Mouse (Mus musculus): ENCODE measurements around the gene E130114P18Rik.
A peak's percentile ranks its signal among the peaks of the same experiment; 100 is the strongest.

The E130114P18Rik gene

DNA sequence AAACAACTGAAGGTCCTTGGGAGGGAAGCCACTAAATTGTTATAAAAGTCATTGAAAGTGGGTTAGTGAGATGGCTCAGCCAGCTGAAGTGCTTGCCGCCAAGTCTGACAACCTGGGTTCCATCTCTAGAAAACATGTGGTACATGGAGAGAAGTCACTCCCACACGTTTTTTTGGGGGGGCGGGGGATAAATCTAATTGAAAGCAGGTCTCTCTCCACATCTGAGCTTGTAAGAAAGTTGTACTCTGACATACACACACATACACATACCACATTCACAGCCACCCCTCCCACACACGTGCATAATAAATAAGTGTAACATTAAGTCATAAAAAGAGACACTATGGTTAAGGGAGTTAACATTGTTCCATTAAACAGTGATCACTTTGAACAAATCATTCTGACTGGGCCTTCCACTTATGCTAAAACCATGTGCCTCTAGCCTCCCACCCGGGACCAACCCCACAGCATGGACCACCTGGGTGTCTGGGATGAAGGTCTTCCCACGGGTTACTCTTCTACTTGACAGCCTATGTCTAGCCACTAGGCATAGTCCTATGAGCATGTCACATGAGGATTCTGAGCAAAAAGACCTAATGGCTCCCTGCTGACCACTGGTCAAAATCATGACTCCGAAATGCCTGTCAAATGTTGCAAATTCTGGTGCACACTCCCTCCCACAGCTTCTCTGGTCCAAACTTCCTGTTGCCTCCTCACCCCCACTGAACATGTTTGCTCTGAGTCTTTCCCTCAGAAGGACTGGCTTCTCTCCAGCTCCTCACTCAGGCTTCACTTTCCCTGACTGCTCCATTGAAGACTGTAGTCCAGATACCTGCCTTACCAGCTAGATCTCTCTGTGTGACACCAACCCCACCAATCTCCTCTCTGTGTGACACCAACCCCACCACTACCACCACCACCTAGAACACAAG is 80.9 kb downstream of the E130114P18Rik start:
- DNase-seq (ENCODE audit: extremely low spot score, low spot score): no peak

DNA sequence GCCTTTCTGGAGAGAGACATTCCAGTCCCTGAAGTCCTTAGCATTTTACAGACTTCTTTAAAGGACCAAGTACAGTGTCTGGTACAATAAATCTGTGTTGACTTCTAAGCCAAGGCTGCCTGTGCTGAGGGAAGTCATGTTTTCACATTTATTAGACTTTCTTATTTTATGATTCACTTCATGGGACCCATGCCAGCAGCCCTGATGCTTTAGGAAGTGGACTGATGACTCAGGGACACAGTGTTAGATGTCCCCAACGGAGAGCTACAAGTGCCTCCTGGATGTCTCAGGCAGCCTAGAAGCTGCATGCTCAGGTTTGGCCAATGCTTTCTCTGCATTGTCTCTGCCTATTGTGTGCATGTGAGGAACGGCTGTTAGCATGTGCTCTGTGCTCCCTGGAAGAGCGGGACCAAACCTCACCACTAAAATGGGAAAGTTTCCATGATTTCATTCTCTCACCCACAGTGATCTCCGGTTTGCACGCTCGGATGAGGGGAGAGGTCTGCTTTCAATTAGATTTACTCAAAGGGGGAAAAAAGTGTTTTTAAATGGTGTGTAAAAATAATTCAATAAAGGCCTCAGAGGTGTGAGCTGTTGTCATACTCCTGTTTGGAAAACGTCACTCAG is 82.4 kb downstream of the E130114P18Rik start:
- DNase-seq (ENCODE audit: extremely low spot score, low spot score): no peak

DNA sequence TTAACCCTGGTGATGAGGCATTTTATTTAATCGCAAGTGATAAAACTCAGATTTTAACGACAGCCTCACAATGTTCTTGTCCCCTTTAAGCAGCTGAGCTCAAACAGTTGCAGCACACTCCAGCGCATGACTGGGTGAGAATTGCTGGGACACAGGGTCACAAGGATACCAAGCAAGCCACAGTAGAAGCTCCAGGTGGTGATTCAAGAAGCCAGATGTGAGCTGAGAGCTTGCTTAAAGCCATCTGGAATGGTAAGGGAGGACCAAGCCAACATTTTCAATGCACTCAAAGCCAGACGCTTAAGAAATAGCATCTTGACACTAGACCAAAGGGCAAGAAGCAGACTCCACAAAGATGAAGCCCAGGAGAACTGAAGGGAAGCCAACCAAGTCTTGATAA is 83.9 kb downstream of the E130114P18Rik start:
- no peak for DNase-seq (ENCODE audit: extremely low spot score, low spot score)

DNA sequence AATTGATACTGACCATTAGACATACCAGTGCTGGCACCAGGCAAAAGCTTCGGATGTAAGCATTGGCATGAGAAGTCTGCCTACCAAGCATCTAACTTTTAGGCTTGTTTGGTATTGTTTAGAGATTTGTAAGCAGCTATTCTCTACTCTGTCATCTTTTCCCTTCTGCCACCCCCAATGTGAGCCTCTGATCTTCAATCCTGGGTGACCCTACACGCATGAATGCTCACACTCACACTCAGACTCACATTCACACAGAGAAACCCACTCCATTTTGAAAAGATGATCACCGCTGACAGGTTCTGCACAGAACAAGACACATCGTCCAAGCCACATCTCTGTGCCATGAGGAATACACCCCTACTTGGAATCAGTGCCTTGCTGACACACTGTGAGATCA is 84.8 kb downstream of the E130114P18Rik start:
- DNase-seq (ENCODE audit: extremely low spot score, low spot score): no peak

DNA sequence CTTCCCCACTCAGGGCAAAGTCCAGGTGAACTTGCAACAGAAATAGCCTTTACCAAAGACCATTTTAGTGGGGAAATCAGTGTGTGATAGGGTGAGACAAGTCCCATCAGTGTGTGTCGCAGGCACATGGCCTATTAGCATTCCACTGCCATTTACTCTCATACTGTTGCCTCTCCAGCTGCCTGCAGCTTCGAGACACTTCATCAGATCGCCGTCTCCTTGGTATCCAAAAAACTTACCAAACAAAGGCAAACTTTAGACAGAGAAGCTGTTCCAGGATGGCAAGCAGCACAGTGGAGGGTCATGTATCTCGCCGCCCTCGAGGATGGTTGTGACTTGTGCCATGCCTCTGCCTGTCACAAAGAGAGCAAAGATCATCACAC is 87.5 kb downstream of the E130114P18Rik start:
- no peak for DNase-seq (ENCODE audit: extremely low spot score, low spot score)

DNA sequence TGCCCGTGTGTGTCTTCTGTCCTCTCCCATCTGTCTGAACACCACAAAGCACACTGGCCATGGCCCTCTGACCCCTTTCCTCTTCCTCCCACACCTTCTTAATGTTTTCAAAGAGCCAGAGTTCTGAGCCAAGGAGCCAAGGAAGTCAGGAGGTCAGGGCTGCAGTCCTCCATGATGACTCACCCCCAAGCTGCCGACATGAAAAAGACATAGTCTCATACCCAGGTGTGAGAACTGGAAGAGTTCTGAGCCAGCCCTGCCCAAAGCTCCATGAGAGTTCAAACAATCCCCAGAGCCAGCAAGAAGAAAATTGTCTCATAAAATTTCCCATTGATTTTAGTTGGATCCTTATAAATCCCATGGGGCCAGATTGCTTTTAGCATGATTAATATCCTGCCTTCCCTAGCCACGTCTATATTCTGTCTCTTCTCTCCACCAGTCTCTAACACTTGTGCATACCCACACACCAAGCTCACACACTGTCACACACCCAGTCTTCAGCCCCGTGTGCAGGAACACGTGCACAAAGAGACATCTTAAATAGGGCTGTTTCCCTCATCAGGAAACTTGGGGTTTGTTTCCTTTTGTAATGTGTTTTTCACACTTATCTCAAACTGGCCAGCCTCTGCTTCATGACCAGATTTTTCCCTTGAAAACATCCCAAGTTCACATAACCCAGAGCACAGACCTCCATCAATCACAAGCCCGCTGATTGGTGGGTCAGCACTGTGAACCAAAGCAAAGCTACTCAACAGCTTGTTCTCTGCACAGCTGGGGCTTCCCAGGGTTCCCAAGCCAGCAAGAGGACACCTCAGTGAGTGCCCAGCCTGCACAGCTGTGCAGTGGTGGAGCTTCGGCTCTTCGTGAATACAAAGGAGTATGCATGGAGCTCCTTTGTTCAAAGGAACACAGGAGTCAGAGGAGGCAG is 88.2 kb downstream of the E130114P18Rik start:
- DNase-seq (ENCODE audit: extremely low spot score, low spot score): peak; percentile 45

DNA sequence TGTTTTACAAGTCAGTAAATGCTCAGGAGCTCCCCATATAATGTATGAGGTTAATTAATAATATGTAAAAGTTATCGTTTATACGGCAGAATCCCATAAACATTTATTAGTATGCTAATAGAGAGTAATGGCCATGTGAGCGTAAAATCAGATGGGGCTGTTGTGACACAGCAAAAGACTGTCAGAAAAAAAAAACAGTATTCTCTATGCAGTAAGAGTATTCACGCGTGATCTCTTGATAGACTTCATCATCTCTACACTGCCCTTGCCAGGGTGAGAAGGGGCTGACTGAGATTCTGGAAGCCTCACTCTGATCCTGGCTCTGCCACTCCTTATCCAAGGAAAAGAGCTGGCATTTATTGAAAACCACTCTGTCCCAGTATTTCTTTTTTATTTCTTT is 91.9 kb downstream of the E130114P18Rik start:
- DNase-seq (ENCODE audit: extremely low spot score, low spot score): no peak

DNA sequence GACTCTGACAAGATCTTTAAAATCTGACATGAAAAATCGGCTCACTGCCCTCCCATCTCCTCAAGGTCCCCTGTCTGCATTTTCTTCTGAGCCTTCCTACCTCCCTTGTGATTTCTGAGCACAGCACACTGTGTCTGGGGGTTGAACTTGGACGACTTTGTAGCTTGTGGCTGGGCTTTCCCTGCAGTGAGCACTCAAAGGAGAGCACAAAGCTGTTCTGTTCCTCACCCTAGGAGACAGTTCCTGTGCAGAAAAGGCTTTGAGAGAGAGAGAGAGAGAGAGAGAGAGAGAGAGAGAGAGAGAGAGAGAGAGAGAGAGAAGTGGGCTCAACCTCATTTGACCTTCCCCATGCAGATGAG is 101.3 kb downstream of the E130114P18Rik start:
- no peak for DNase-seq (ENCODE audit: extremely low spot score, low spot score)

DNA sequence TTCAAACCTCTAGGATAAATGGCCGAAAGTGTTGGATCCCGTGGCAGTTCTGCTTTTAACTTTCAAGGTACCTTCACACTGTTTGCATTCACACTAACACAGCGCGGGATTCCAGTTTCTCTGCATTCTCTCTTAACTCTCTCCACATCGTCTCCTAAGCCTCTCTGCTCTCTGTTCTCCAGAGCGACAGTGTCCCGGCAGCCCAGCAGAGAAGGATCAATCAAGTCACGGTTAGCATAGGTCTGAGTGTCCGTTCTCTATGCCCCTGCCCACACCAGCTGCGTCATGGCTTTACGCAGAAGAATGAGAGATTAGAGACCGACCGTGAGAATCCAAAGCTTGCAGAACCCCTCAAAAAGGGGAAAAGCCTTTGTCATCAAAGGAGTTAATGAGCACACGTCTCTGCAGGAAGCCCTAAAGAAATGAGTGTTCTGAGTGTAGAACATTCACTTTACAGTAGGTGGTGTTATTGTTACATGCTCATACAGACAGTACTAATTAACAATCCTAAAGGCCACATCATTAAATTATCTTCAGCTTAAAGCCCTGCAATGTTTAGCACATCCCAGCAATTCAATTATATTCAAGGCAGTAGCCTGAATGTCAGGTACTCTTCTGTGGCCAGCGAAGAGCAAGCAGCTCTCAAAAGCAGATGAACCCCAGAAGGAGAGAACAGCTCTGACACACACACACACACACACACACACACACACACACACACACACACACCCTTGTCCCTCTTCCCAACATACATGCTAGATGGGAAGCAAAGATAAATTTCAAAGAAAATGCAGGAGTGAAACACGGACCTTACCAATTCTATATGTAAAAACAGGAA is 101.9 kb downstream of the E130114P18Rik start:
- no peak for DNase-seq (ENCODE audit: extremely low spot score, low spot score)

DNA sequence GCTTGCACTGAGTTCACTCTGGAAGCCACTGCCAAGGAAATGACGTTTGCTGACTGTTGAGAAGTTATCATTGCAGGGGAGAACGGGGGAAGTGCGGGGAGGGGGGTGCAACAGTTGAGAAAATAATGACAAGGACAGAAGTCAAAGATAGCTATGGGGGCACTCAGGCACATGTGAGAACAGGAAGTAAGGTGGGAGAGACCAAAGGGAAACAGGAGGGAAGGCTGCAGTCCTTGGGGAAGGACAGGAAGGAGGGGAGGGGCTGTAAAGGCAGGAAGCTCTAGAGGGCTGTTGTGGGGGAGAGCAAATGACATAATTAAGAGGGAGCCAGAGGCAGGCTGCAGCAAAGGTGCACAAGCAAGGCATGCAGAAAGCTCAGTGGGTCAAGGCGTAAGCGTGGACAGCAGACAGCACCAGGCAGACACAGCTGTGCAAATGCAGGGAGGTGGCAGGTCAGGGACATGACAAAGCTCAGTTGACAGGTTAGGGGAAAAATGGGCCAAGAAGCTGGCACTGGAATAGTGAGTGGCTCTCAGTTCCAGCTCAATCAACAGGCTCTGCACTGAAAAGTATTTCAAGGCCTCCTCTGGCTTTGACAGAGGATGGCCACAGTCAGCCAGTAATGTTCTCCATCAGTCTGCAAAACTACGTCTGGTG is 103.9 kb downstream of the E130114P18Rik start:
- DNase-seq (ENCODE audit: extremely low spot score, low spot score): no peak

DNA sequence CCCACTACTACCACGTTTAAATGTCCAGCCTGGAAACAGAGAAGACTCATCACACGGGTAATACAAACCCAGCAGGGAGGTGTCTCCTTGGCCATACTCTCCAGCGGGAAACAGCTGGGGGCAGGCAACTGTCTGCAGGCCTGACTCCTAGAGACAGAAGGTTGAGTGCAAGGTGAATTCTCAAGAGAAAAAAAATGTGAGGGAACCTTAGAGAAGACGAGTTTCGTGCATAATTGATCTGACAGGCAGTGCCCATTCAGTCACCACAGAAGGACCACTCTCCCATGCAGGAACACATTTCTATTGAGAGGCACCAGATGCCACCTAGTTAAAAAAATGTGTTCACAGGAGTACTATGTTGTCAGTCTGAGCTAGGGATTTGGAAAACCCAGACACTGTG is 105.4 kb downstream of the E130114P18Rik start:
- DNase-seq (ENCODE audit: extremely low spot score, low spot score): no peak

DNA sequence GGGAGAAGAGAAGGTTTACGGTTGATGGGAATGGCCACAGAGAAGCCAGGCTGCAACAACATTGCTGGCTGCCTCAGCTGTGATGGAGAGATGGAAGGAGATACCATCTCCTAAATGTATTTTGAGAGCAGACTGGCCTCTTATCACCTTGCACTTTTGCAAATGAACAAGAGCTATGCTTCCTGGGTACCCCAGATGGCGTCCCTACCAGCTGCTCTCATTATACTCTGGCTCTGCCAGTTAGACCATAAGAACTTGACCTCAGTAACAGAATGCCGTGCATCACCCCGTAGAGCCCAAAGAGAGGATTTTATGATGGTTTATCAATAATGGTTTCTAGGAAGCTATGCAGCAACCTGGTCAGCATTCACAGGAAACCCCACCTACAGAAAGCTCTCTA is 106.0 kb downstream of the E130114P18Rik start:
- DNase-seq (ENCODE audit: extremely low spot score, low spot score): no peak

DNA sequence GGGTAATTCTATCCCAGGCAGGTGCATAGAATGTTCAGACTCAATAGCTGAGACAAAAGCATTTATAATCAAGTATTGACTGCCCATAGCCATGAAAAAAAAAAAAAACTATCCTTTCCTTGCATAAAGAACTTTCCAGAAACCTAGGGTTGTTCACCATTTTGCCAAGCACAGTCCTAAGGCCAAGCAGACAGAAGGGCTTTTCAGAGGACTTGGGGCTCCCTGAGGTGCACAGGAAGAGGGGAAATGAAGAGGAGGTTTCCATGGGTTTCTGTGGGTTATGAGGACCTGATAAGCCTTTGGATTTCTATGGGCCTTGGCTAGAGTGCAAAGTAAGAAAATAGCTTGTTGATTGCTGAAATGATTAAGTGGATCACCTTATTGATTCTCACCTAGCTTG is 107.5 kb downstream of the E130114P18Rik start:
- DNase-seq (ENCODE audit: extremely low spot score, low spot score): no peak

DNA sequence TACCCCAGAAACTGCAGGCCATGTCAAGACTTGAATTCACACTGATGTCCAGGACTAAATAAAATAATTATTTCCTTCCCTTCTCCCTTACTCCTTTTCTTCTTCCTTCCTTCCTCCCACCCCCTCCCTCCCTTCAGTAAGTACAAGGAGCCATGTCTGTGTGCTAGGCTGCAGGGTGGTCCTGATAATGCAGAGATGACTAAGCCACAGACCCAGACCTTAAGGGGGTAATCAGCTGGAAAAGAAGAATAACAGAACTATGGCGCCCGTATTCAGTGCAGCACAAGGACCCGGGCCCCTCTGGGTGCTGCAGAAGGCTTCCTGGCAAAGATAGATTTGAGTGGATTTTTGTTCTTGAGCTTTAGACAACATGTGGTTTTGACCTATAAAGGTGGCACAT is 108.1 kb downstream of the E130114P18Rik start:
- no peak for DNase-seq (ENCODE audit: extremely low spot score, low spot score)

DNA sequence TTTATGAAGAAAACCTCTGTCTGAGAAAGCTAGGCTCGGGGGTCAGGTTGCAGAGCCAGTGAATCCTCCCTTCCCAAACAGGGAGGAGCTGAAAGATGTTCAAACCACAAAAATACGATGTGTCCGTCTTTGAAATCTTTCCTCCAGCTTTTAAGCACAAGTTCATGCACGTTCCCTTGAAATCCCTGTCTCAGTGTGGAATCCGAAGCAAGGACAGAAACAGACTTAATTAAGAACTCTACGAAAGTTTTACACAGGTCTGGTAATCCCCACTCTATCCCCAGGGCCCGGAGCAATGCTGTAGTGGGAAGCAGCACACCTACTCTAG is 112.5 kb downstream of the E130114P18Rik start:
- DNase-seq (ENCODE audit: extremely low spot score, low spot score): no peak

DNA sequence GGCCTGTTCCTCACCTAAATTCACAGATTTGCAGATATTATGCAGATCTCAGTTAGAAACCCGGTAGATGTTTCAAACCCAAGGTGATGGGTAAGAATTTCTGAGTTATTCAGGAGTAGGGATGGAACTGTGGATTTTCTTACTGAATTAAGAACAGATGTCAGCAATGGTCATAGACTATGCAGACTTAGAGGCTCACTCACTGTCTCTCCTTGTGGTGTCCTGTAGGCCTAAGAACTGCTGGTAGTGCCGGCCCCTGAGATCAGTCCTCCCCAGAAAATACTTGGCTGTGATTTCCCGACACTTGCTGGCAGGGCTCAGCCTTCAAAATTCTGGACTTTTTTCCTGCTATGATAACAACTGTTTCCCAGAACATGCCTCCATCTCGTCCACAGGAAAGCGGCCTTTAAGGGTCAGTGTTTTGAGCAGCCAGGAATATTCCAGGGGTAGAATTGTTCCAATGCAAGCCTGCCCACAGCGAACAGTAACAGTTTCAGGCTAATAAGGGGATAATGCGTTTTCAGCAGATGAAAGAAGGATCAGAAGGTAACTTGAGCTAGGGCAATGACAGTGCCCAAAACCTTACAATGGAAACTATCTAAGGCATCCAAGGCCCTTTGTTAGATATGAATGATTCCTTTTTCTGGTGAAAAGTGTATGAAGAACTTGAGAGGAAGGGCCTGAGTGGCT is 113.0 kb downstream of the E130114P18Rik start:
- DNase-seq (ENCODE audit: extremely low spot score, low spot score): no peak

DNA sequence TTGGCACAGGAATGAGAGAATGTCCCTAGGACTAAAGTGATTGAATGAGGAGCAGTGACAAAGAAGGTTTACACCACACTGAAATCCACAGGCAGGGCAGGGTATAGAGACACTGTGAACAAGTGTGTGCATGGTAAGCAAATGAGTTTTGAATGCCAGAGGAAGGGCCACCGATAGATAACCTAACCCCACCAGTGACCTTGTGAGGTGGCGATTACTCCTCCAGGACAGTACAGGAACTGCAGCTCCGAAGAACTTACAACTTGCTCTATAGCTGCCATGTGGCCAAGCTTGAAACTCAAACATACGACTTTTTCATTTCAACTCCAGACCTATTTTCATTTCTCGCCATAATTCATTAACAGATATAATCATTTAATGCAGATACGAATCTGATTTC is 114.0 kb downstream of the E130114P18Rik start:
- DNase-seq (ENCODE audit: extremely low spot score, low spot score): no peak

DNA sequence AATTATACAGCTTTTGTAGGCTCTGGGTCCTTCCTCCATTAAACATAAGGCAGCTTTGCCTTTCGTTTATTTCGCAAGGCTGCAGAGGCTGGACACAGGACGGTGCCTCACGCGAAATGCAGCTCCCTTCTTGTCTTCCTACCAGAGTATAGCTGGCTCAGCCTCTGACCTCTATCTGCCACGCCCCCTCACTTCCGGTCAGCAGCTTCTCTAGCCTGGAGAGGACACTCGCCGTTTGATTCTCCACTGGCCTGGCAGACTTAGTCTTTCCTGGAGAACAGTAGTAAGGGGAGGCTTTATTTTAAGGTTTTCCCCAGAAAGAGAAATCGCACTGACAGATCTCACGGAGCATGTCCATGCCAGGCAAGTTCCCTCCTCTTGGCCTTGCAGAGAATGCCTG is 115.0 kb downstream of the E130114P18Rik start:
- no peak for DNase-seq (ENCODE audit: extremely low spot score, low spot score)

DNA sequence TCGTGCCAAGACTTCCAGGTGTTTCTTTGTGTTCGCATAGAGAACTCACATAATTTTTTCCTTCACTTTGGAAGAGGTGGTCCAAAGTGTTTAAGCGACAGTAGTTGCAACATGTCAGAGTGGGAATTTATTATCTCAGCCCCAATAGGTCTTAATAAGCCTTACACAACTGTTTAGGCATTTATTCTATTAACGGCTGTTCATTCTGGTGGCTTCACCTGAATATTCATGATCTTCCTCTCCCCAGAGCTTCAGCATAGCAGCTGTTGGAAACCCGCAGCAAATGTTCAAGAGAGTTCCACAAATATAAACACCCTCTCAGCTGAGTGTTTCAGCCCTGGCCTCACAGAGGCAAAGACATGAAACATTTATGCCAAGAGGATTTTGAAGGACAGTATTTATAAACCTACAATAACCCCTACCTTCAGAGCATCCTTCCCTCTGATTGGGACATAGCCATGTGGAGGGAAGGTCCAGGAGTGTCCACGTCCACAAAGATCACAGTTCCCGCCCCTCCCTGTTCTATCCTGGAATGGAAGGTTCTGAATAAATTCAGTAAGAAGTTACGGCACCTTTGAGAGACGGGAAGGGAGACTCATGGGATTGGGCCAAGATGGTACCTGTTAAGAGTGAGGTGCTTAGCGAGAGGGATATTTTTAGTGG is 116.1 kb downstream of the E130114P18Rik start:
- no peak for DNase-seq (ENCODE audit: extremely low spot score, low spot score)

All from neural tube, embryonic 10.5 days (tissue).